Mouse (Mus musculus) ovary, postnatal 36 days (tissue): ENCODE results near the gene Mad1l1.

Experiments used
- DNase-seq: peaks from one replicate; pipeline ENCODE4 v3.0.0; 2022; ENCODE audit warnings: low spot score, mixed read lengths

The Mad1l1 gene

DNA sequence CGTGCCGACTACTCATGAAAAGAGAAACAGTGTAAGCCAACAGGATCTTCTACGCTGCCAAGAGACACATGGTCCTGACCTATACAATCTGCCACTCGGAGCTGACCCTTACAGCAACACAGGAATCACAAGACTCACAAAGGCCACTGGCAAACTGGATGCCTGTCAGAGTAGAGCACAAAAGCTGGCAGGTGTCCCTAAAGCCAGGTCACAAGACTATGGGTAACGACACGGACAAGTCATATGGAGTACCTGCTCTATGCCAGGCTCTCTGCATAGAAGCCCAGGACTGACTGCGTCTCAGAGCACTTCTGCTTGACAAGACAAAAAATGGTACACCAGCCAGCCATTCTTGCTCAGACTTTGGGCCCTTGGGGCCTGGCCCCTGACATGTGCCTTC is 234.1 kb downstream of the Mad1l1 start:
- no peak for DNase-seq

DNA sequence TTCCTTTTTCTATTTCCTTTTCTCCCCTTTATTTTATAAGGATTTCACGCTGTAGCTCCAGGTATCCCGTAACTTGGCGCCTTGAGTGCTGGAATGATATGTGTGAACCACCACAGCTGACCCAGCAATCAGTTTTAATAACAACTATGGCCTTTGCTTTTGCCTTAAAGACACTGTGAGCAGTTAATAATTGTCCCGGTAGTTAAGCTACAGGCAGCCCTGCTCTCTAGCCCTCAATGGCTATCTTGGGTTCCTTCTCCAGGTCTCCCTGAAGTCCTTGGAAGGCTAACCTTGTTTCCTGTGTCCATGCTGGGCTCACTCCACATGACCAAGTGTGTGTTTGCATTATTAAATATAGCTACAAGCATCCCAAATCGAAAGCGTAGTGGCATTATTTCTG is 237.0 kb downstream of the Mad1l1 start:
- no peak for DNase-seq

DNA sequence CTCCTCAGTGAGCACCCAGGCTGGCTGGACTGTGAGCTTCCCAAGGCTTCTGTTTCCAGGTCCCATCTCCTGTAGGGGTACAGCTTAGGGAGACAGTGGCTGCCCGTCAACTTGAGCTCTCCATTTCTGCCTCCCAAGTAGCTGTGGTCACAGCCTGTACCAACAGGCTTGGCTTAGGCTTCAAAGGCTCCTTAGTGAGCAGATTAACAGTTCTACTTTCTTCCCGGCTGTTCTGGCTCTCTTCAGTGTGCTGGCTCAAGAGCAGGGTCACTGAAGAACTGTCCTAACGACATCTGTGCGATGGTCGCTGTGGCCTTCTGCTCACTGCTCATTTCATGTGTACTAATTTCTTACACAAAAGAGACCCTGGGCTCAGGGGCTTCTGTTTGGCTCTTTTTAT is 237.4 kb downstream of the Mad1l1 start:
- no peak for DNase-seq

DNA sequence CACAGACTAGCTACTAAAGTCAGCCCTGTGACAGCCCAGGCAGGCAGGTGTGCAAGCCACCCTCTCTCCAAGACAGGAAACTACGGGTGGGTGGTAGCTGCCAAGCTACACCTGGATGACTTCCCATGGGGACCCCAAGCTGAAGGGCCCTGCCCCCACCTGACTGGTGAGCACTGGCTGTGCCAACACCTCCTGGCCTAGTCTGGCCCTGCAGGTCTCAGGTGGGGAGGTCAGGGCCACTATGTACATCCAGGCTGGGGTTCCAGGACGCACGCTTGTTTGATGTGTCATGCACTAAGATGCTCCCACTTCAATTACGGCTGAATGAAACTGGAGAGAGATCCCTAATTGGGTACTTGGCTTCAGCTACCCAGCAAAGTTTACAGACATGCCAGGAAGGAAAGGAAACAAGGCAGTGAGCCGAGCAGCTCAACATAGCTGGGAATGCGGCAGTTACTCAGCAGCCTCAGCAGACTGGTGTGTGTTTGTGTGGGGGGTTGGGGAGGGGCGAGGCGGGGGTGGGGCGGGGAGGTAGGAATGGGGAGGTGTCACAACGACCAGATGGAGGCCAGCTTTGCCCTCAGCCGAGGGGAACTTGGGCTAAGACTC is 239.0 kb downstream of the Mad1l1 start:
- no peak for DNase-seq

DNA sequence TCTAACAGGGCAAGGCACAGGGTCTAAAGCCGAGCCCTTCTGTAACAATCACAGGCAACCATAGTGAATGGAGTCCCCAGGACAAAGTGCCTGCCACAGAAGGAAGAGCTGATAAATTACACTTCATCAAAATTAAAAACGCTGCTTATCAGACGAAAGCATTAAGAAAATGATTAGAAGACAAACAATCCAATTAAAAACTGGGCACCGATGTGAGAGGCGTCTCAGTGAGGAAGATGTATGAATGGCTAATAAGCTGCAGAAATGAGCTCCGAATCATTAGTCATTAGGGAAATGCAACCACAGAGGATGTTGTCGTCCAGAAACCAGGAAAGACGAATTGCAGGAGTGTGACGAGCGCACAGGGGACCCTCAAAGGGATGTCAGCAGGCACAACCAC is 240.3 kb downstream of the Mad1l1 start:
- no peak for DNase-seq

DNA sequence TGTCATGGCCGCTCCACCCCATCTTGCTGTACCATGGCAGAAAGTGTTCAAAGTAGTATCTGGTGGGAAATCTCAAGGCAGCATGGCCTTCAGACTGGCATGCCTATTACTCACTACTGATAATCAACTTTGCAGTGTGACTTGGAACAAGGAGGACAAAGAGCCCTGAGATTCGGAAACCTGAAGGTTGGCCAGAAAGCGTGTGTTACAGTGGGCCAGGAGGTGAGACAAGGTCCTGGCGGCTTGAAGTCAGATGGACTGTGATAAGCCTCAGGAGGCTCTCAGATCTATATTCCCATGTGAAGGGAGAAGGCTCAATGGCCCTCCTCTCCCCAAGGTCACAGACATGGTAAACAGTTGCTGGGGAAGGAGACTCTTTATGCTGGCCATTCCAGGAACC is 241.8 kb downstream of the Mad1l1 start:
- no peak for DNase-seq

DNA sequence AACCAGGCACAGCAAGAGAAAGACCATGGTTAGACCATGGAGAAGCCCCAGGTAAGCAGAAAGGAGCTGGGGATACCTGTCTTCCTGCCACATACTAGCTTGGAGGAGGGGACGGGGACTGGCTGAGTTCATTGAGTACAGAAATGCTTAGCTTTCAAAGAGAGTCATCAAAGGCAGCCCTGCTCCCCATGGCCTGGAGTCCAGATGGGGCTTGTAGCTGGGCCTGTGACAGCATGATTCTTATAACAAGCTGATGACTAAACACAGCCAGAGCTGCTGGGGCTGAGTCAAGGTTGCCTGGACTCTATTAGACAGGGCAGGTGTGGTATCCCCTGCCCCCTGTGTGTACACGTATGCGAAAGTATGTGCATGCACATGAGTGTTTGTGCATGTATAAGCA is 242.9 kb downstream of the Mad1l1 start:
- no peak for DNase-seq

DNA sequence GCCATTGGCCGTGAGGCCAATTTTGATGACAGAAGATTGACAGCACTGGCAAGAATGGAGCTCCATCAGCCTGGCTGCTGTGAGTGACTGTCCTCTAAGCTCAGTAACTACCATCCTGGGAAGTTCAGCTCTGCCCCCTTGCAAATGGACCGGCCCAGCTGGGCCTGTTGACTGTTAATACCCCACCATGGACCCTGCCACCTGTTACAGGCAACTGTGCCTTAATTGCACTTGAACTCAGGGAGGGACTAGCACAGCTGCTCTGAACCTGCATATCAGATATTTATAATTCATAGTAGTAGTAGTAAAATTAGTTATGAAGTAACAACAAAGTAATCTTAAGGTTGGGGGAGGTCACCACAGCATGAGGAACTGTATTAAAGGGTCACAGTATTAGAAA is 244.9 kb downstream of the Mad1l1 start:
- no peak for DNase-seq

DNA sequence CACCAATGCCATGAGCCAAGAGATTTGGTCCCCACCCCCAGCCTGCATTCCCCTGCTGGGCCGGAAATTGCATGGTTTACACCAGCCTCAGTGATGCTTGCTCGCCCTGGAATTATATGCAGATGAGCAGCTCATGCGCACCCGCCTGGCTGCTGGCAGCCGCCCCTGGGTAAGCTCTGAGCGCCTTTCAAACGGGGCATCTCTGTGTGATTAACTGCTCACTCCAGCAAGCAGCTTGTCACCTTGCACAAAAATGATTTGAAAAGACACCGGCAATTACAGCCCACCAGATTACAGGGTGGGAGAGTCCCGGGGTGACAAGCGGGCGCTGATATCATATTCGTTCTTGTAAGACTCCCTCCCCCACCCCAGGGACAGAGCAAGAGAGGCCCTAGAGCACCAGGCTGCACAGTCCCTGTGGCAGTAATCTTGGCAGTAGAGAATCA is 247.7 kb downstream of the Mad1l1 start:
- no peak for DNase-seq

DNA sequence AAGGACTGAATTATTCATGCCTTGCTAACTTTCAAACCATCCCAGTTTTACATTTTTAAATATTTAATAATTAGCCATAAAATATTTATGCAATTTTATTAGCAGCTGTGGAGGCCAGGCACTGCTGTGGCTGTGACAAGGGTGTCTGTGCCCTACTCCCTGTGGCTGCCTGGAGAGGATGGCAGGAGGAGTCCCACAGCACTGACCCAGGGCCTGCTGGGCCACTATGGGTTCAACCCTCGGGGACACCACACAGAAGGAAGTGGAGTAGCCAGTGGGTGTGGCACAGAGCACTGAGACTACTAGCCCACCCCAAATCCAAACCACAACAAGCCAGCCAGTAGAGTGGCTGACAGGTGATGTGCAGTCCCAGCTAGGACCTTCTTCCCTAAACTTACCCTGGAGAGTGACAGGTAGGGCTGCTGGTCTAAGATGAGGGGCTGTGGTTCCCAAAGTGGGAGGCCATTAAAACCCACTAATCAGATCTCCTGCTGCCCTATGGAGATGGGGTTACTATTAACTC is 248.1 kb downstream of the Mad1l1 start:
- no peak for DNase-seq

DNA sequence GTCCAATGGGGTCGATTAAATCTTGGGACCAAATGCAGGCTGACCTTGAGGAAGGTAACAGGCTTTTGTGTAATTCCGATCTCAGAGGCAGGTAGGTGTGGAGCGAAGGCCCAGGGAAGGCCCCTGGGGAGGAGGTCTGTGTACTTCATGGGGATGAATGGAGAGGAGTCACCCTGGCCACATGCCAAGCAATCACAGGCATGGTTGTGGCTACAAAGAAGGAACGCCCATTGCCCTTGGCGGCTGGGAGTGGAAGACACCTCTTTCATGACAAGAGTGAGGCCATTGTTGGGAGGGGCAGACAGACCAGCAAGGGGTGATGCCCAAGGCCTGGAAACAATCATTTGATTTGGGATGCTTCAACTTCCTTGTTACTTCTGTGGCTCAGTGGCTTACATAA is 252.8 kb downstream of the Mad1l1 start:
- DNase-seq: peak; percentile 69

DNA sequence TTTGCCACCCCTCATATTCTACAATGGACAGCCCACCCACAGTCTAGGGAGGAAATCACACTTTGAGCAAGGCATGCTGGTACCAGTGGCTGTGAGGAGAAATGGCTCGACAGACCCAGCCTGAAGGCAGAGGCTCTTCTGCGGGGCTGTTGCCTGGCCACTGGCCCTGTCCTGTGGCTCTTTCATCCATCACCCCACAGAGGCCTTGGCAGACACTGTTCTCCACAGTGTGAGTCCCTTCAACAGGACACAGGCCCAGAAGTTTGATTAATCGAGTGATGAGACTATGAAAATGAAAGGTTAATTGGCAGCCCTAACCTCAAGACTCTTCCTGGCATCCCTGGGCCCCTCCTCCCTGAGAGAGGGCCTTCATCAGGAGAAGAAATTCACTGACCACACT is 253.3 kb downstream of the Mad1l1 start:
- DNase-seq: no peak

DNA sequence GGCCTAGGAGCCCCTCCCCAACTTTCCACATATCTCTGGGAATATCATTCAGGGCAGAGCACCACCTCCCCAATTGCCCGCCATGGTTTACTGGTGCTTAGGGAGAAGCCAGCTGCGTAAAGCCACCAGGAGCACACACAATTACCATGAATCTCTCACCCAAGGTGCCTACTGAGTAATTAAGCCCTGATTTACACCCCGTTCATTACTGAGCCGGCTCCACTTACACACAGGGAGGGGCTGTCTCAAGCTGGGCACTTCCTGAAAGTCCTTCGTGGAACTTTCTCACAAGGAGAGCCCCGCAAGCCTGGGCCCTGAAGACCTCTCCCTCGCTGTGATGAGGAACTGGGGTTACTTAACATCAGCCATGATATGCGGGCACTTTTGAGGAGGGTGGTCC is 254.6 kb downstream of the Mad1l1 start:
- DNase-seq: no peak

DNA sequence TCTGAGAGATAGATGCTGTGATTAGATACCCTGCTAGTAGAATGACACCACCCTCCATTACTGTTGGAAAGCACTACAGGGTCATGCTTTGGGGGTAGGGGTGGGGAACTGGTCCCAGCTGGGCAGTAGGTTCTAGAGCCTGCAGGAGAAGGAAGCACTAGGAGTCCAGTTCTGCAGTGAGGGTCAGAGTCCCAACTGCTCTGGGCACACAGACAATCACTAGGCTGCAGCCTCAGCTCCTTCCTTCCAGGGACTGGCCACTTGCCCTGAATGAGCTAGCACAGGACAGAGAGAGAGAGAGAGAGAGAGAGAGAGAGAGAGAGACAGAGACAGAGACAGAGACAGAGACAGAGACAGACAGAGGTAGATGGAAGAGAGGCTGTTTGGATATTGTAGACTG is 255.1 kb downstream of the Mad1l1 start:
- DNase-seq: no peak

DNA sequence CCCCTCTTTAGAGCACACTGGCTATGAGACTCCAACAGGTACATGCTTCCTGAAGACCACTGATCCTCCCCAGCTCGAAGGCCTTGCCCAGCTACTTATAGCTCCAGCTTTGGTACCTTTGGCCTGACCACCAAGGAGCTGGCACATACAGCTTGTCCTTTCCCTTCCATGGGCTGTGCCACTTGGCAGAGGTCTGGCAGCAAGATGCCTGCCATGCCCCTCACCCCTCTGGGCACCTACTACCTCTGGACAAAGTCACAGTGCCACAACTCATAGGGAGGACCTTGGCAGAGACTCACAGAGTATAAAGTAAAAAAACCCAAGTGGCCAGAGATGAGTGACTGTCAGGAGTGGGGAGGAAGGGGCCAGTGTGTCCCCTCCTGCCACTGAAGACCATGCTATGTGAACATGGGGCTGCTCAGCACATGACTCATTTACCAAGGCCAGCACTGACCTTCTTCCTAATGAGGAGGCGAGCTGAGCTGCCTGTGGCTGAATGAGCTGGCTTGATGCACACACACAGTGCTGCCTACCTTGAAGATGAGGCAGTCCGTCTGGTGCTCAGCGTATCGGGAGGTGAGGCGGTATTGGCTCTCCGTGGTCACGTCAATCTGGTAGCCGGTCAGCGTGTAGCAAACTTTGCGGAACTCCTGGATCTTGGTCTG is 255.9 kb downstream of the Mad1l1 start:
- no peak for DNase-seq

DNA sequence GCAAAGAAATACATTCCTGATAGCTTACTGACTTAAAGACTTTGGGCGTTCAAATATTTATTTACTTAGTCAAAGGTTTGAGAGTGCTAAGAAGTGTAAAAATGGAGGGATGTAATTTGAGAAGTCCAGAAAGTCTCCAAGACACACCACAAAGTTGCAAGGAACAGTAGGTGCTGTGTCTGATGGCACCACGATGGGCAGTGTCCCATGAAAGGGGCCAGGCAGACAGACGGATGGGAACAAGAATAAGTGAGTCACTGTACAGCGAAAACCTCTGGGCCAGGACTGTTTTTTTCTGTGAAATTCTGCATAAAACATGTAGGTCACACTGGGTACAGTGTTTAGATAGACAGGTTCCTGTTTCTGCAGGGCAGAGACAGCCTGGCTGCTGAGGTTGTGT is 256.8 kb downstream of the Mad1l1 start:
- DNase-seq: no peak

DNA sequence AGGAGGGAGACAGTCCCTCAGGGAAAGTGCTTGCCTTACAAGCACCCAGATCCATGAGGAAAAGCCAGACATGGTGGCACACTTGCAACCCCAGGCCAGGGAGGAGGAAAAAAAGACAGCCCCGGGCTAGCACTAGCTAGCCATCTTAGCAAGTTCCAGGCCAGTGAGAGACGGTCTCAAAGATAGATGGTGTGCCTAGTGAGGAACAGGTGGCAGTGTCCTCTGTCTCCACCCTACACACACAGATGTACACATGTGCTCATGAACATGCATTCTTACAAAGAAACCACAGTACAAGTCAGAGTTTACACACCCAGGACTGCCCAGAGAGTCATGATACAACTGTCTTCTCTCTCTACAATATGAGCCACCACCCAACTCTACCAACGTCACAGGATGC is 258.5 kb downstream of the Mad1l1 start:
- no peak for DNase-seq

DNA sequence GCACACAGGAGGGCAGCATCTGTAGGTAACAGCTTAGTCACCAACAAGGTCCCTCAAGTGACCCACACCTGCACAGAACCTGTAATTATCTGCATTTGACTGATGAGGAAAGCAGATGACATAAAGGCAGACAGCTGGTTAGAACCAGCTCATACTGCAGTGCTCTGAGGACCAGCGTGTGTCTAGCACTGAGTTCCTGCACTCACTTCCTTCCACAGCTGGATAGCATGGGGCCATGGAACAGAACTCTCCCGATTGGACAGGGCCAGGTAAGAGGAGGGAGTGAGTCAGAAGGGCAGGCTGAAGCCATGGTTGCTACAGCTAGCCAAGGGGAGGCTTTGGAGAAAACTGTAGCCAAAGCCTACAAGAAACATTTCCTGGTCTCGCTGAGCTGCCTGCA is 259.0 kb downstream of the Mad1l1 start:
- DNase-seq: no peak

DNA sequence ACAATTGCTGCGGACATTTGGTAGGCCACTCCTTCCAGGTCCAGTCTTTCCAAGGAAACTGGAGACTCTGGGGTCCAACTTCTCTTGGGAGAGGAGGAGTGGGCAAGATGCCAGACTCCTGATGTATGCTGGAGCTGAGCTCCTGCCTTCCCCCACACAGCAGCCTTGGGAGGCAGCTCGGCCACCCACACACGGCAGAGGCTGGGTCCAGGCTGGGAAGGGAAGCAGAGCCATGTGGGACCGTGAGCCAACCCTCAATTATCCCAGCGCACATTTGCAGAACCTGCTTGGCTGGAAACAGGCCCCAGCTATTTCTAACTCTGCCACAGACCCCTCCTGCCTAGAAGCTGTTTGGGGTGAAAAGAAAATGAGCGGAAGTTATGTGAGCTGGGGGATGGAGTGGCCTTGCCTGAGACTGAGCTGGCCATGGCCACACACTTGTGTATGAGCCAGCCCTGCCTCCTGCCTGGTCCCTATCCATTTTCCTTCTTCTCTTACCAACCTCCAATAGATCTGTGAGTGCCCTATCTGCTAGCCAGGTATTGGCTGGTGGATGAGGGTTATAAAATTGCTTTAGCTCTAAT is 260.0 kb downstream of the Mad1l1 start:
- peak; percentile 47 for DNase-seq

DNA sequence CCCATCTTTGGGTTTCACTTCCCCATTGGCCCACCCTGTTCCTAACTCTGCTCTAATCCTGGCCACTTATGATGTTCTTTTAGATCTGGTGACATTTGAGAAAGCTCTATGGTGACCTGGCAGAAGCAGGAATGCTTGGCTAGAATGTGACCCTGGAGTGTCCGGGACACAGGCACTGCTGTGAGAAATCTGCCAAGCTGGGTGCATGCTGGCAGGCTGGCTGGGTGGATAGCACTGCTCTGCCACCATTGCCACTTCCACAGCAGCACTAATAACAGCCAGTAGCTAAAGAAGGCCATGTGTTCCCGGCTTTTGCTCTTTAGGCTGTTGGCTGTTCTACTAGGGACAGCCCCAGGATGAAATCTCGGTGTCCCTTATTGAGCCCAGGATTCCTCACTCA is 265.1 kb downstream of the Mad1l1 start:
- DNase-seq: no peak

DNA sequence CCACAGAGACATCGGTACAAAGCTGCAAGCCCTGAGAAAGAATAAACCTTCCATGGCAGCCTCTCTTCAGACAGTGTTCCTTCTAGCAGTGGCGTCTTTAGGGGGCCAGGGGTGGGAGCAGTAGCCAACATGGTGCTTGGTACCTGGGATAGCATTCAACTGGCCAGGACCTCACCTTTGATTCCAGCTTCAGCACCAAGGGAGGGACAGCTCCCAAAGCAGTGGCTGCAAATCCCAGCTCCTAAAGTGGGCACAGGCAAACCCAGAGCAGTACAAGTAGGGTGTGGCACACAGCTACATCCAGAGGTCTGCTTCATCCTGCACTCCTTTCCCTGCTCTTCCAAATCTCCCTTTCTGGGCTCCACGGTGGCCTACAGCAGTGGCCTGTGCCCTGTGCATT is 265.9 kb downstream of the Mad1l1 start:
- peak; percentile 28 for DNase-seq

DNA sequence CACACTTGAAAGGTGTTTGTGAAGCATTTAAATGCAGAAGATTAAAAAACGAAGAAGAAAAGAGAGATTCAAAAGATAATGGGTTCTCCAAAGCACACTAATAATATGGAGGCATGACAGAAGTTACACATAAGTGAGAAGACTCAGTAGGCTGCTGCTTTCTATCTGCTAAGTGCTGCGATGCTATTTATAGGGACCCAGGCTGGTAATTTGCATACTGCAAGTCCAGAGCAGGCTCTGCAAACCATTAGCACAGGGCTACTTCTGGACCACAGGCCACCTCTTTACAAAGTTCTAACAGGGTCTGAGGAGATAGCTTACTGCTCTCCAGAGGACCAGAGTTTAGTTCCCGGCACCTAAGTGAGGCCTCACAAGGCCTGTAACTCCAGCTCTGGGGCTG is 267.7 kb downstream of the Mad1l1 start:
- DNase-seq: no peak

DNA sequence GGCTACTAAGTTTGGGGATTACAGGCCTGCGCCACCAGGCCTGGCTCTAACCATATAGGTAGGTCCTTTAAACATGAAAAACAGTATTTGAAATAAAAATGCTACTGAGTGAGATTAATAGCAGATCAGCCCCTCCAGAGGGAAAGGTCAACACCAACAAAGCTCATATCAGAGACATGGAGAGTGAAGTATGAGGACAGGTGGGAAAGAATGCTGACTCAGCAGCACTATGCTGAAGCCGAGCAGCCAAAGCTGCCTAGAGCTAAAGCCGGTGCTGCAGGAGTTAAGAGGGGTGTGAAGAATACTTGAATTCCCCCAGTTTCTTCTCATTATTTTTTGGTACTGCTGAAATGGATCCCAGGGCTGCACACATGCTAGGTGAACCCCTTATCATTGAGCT is 268.9 kb downstream of the Mad1l1 start:
- no peak for DNase-seq

DNA sequence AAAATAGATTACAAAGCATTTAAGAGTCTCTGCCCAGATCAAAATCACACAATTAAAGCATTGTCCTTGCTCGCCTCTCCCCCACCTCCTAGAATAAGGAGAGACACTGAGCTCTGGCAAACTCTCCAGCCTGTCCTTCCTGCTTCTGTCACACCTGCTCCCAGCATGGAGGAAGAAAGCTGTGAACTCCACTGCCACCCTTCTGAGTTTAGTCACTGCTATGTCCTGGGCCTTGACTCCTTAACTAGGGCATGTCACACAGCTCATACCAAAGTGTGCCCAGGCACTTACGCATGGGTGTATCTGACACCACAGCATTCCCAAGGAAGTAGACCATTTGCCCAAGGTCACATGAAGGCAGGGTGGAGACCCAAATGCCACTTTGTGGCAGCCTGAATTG is 275.9 kb downstream of the Mad1l1 start:
- DNase-seq: no peak
